Mouse (Mus musculus): ENCODE measurements around the gene St5. TPM values are rescaled to one million over a fixed set of nuclear protein-coding genes. Genes with fewer than 3 reads are reported as not detected.

St5 gene
- total and polyA plus RNA-seq, 3 experiments: 24.3 to 40.3 (median 28.4) TPM

GRCm38 (mm10) chr7:109674944-109675628 lies 28.3 kb downstream of the St5 start:
- Histone ChIP-seq H3K4me1 (ENCODE audit: control insufficient read depth, insufficient read depth, low read length) (no peaks in the 10 kb centered on the region; the same call in 1 of the 2 replicates), H3K79me2 (replicated peaks; ENCODE audit: control insufficient read depth, insufficient read depth, low read length) (no peaks in the 10 kb centered on the region), H3K4me3 (no peak overlapping the region), H3K27ac (no peak overlapping the region), H3K27me3 (ENCODE audit: control insufficient read depth, insufficient read depth, low read length) (no peaks in the 10 kb centered on the region), H3K36me3 (ENCODE audit: control insufficient read depth, insufficient read depth, low read length) (no peaks in the 10 kb centered on the region; the same call in 1 of the 2 replicates), H3K9ac (ENCODE audit: low read depth, low read length) (no peak overlapping the region)
- 67% methylated on average over 4 of the region's 4 CpGs for WGBS
- no peak for DNase-seq
- TF ChIP-seq POLR2A (IDR thresholded peaks at IDR 0.05; ENCODE audit: insufficient read depth, low read depth, low read length): no peak
- TF ChIP-seq CTCF (IDR thresholded peaks at IDR 0.05): no peak
- TF ChIP-seq EP300 (IDR thresholded peaks at IDR 0.05; ENCODE audit: insufficient read depth, low read depth, low read length): no peak
- intact Hi-C loops (cut with DNase I): loop anchor here (5.0 kb wide), 1 partner anchor 143 kb away; no protein-coding TSS in a partner anchor

- Histone ChIP-seq H3K9ac (ENCODE audit: low read depth, low read length) (peak overlapping the region; percentile 82), H3K4me1 (ENCODE audit: control insufficient read depth, insufficient read depth, low read length) (peaks cover 1% of the 10 kb centered on the region; the same call in 1 of the 2 replicates), H3K27ac (peak overlapping the region; percentile 92), H3K27me3 (ENCODE audit: control insufficient read depth, insufficient read depth, low read length) (no peaks in the 10 kb centered on the region), H3K79me2 (replicated peaks; ENCODE audit: control insufficient read depth, insufficient read depth, low read length) (peaks cover 1% of the 10 kb centered on the region; the same call in 1 of the 2 replicates), H3K4me3 (peak overlapping the region; percentile 79), H3K36me3 (ENCODE audit: control insufficient read depth, insufficient read depth, low read length) (no peaks in the 10 kb centered on the region; the same call in 1 of the 2 replicates)
- intact Hi-C loops (cut with DNase I): loop anchor here (5.0 kb wide), 1 partner anchor 140 kb away; no protein-coding TSS in a partner anchor
- under 1% methylated on average over 39 of the region's 44 CpGs for WGBS
- TF ChIP-seq EP300 (IDR thresholded peaks at IDR 0.05; ENCODE audit: insufficient read depth, low read depth, low read length) (peak; percentile 82; the same call in 1 of the 2 replicates), CTCF (IDR thresholded peaks at IDR 0.05) (no peak), POLR2A (IDR thresholded peaks at IDR 0.05; ENCODE audit: insufficient read depth, low read depth, low read length) (peak; percentile 54; the same call in 1 of the 2 replicates)
- peak; percentile 80 to 84 for DNase-seq
These were observed 31.6 kb downstream of the St5 start for GRCm38 (mm10) chr7:109671581-109672471.

- no peak for TF ChIP-seq CTCF (IDR thresholded peaks at IDR 0.05)
- no peak for TF ChIP-seq POLR2A (IDR thresholded peaks at IDR 0.05; ENCODE audit: insufficient read depth, low read depth, low read length)
- no peak for TF ChIP-seq EP300 (IDR thresholded peaks at IDR 0.05; ENCODE audit: insufficient read depth, low read depth, low read length)
- Histone ChIP-seq H3K79me2 (replicated peaks; ENCODE audit: control insufficient read depth, insufficient read depth, low read length) (peaks cover 1% of the 10 kb centered on the region; the same call in 1 of the 2 replicates), H3K4me3 (no peak overlapping the region), H3K9ac (ENCODE audit: low read depth, low read length) (no peak overlapping the region), H3K27me3 (ENCODE audit: control insufficient read depth, insufficient read depth, low read length) (no peaks in the 10 kb centered on the region), H3K36me3 (ENCODE audit: control insufficient read depth, insufficient read depth, low read length) (no peaks in the 10 kb centered on the region; the same call in 1 of the 2 replicates), H3K27ac (no peak overlapping the region), H3K4me1 (ENCODE audit: control insufficient read depth, insufficient read depth, low read length) (peaks cover 1% of the 10 kb centered on the region; the same call in 1 of the 2 replicates)
- DNase-seq: no peak
- intact Hi-C loops (cut with DNase I): loop anchor here (5.0 kb wide), 1 partner anchor 137 kb away; no protein-coding TSS in a partner anchor
- 62% methylated on average over 5 of the region's 5 CpGs for WGBS
These were observed 33.8 kb downstream of the St5 start for GRCm38 (mm10) chr7:109669426-109670170.

GRCm38 (mm10) chr7:109666664-109667063 lies 36.7 kb downstream of the St5 start:
- no peak overlapping the region for H3K9ac ChIP-seq (ENCODE audit: low read depth, low read length)
- H3K4me1 ChIP-seq (ENCODE audit: control insufficient read depth, insufficient read depth, low read length): peaks cover 1% of the 10 kb centered on the region; the same call in 1 of the 2 replicates
- H3K36me3 ChIP-seq (ENCODE audit: control insufficient read depth, insufficient read depth, low read length): peaks cover 2% of the 10 kb centered on the region; the same call in 1 of the 2 replicates
- H3K27ac ChIP-seq: no peak overlapping the region
- intact Hi-C loops (cut with DNase I): no loop called here
- H3K27me3 ChIP-seq (ENCODE audit: control insufficient read depth, insufficient read depth, low read length): no peaks in the 10 kb centered on the region
- no peak for DNase-seq
- 83% methylated on average over 5 of the region's 5 CpGs for WGBS
- H3K79me2 ChIP-seq (replicated peaks; ENCODE audit: control insufficient read depth, insufficient read depth, low read length): peaks cover 1% of the 10 kb centered on the region; the same call in 1 of the 2 replicates
- TF ChIP-seq POLR2A (IDR thresholded peaks at IDR 0.05; ENCODE audit: insufficient read depth, low read depth, low read length) (no peak), EP300 (IDR thresholded peaks at IDR 0.05; ENCODE audit: insufficient read depth, low read depth, low read length) (no peak), CTCF (IDR thresholded peaks at IDR 0.05) (no peak)
- H3K4me3 ChIP-seq: no peak overlapping the region

GRCm38 (mm10) chr7:109662626-109663025 lies 40.8 kb downstream of the St5 start:
- no peak for DNase-seq
- Histone ChIP-seq H3K4me3 (no peak overlapping the region), H3K27me3 (ENCODE audit: control insufficient read depth, insufficient read depth, low read length) (no peaks in the 10 kb centered on the region), H3K36me3 (ENCODE audit: control insufficient read depth, insufficient read depth, low read length) (peaks cover 2% of the 10 kb centered on the region; the same call in 1 of the 2 replicates), H3K27ac (no peak overlapping the region), H3K4me1 (ENCODE audit: control insufficient read depth, insufficient read depth, low read length) (peaks cover 4% of the 10 kb centered on the region), H3K79me2 (replicated peaks; ENCODE audit: control insufficient read depth, insufficient read depth, low read length) (no peaks in the 10 kb centered on the region), H3K9ac (ENCODE audit: low read depth, low read length) (no peak overlapping the region)
- intact Hi-C loops (cut with DNase I): no loop called here
- WGBS: 83% methylated on average over 4 of the region's 4 CpGs
- TF ChIP-seq EP300 (IDR thresholded peaks at IDR 0.05; ENCODE audit: insufficient read depth, low read depth, low read length): no peak
- no peak for TF ChIP-seq CTCF (IDR thresholded peaks at IDR 0.05)
- TF ChIP-seq POLR2A (IDR thresholded peaks at IDR 0.05; ENCODE audit: insufficient read depth, low read depth, low read length): no peak

Measured in heart, adult 2 months (tissue).